ENCODE assay signal across 8 mouse cellular contexts in the genomic region with DNA sequence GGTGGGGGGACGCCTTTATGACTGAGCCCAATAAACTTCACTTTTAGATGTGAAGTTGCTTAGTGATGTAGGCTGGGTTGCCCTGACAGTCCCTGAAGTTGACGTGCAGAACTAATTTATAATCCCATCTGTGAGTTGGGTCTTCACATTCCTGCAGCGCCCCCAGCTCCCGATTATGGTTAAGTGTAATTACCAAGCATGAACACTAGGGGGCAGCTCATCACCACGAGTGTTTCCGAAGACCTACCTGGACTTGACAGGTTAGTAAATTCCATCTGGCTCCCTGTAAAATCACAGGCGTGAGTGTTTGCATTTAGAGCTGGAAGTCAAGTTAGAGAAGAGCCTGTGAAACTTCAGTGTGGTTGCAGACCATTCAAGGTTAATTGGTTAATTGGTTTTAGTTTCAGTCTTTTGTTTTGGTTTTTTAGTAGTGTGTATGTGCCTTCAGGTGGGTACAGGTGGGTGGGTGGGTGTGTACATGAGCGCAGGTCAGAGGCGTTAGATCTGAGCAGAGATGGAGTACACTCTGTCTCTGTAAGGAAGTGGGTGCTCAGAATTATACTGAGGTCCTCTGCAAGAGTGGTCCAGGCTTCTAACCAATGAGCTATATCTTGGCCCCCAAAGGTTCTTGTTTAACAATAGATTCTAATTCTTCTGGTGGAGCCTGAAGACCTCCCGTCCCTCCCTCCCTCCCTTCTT. TPM values are rescaled to one million over a fixed set of nuclear protein-coding genes. Genes with fewer than 3 reads are reported as not detected.
DNase-seq lines count a peak whose midpoint lies in the region; ATAC-seq and TF ChIP-seq lines count a peak whose summit lies in the region.

No protein-coding gene starts in this region.

- H3K27ac ChIP-seq in left cerebral cortex, adult 2 months: no peak overlapping the region
- H3K27ac ChIP-seq in intestine, embryonic 15.5 days: no peak overlapping the region
- H3K27ac ChIP-seq in lung, postnatal 0 days (ENCODE audit: low read length): no peak overlapping the region

- no peak overlapping the region for H3K4me2 ChIP-seq in intestine, embryonic 15.5 days (replicated peaks)
- H3K4me2 ChIP-seq in lung, postnatal 0 days (replicated peaks; ENCODE audit: low read depth, low read length): no peak overlapping the region

- ATAC-seq in intestine, embryonic 15.5 days: peak; percentile 24; the same call in 1 of the 2 replicates
- ATAC-seq in lung, postnatal 0 days: no peak

- H3K4me3 ChIP-seq in left cerebral cortex, adult 2 months: no peak overlapping the region
- H3K4me3 ChIP-seq in intestine, embryonic 15.5 days (replicated peaks): no peak overlapping the region
- no peak overlapping the region for H3K4me3 ChIP-seq in lung, postnatal 0 days (ENCODE audit: low read depth, low read length)

- H3K27me3 ChIP-seq in intestine, embryonic 15.5 days (replicated peaks): no peaks in the 10 kb centered on the region
- no peaks in the 10 kb centered on the region for H3K27me3 ChIP-seq in lung, postnatal 0 days (replicated peaks; ENCODE audit: insufficient read depth, low read length)

- DNase-seq in left cerebral cortex, adult 2 months (ENCODE audit: extremely low spot score in 1 of 2, low spot score in 2 of 2): peak; percentile 61 to 65
- DNase-seq in left cerebral cortex, adult 8-10 months (ENCODE audit: low spot score in 2 of 2): no peak
- peak; percentile 60 for DNase-seq in T-cell, adult 2 months (ENCODE audit: low spot score)
- DNase-seq in embryo, embryonic 11 days: peak; percentile 74
- DNase-seq in lung, postnatal 0 days (ENCODE audit: low spot score): peak; percentile 57
- peak; percentile 29 for DNase-seq in right cerebral cortex, postnatal 4 days
- no peak for DNase-seq in urinary bladder, postnatal 10 days (ENCODE audit: low spot score)

- peak; percentile 94 for TF ChIP-seq CTCF in left cerebral cortex, adult 2 months (IDR thresholded peaks at IDR 0.05)
- TF ChIP-seq CTCF in lung, postnatal 0 days (IDR thresholded peaks at IDR 0.05): peak; percentile 95

- H3K9me3 ChIP-seq in intestine, embryonic 15.5 days: no peaks in the 10 kb centered on the region
- H3K9me3 ChIP-seq in lung, postnatal 0 days (ENCODE audit: low read length): no peaks in the 10 kb centered on the region

- no peak for TF ChIP-seq EP300 in lung, postnatal 0 days (IDR thresholded peaks at IDR 0.05)

- 17% methylated on average over 10 of the region's 10 CpGs for WGBS in intestine, embryonic 15.5 days
- 14% methylated on average over 10 of the region's 10 CpGs for WGBS in lung, postnatal 0 days

- intact Hi-C loops in left cerebral cortex, adult 2 months (cut with DNase I): loop anchor here (1.0 to 2.0 kb wide), 2 partner anchors 99 to 179 kb away; no protein-coding TSS in a partner anchor

- H3K36me3 ChIP-seq in intestine, embryonic 15.5 days: no peaks in the 10 kb centered on the region
- H3K36me3 ChIP-seq in lung, postnatal 0 days (ENCODE audit: insufficient read depth, low read length): no peaks in the 10 kb centered on the region

- no peaks in the 10 kb centered on the region for H3K4me1 ChIP-seq in intestine, embryonic 15.5 days (replicated peaks)
- H3K4me1 ChIP-seq in lung, postnatal 0 days (ENCODE audit: insufficient read depth, low read depth, low read length): no peaks in the 10 kb centered on the region

- H3K9ac ChIP-seq in intestine, embryonic 15.5 days: no peak overlapping the region
- H3K9ac ChIP-seq in lung, postnatal 0 days (replicated peaks; ENCODE audit: low read depth): no peak overlapping the region

RNA-seq across cellular contexts. Expression of gene Arhgap35, which starts 15.0 kb away (rescaled TPM):
- total RNA-seq in left cerebral cortex, adult 2 months (2021): 100 to 1,000 TPM; 138 to 140 TPM
- 100 to 1,000 TPM; 121 to 138 (median 127) TPM for total RNA-seq in left cerebral cortex, adult 8-10 months (2022)
- 10.7 and 11.4 TPM in 2 replicates for polyA plus RNA-seq in intestine, embryonic 15.5 days (2015; fragmentation: Nextera tagmentation; extraction: Ambion mirVana)
- polyA plus RNA-seq in lung, postnatal 0 days (2015; fragmentation: Nextera tagmentation; extraction: Ambion mirVana): 8.2 and 10.9 TPM in 2 replicates

RNA-seq across cellular contexts. Expression of gene Ceacam15, which starts 45.8 kb away (rescaled TPM):
- total RNA-seq in left cerebral cortex, adult 2 months (2021): not detected
- not detected for total RNA-seq in left cerebral cortex, adult 8-10 months (2022)
- not detected in 2 replicates for polyA plus RNA-seq in intestine, embryonic 15.5 days (2015; fragmentation: Nextera tagmentation; extraction: Ambion mirVana)
- not detected in 2 replicates for polyA plus RNA-seq in lung, postnatal 0 days (2015; fragmentation: Nextera tagmentation; extraction: Ambion mirVana)

Comparison
In these comparisons a context has a peak if more than half of its experiments do, and no peak if none do; other contexts are left out.
1. DNase-seq: peak in left cerebral cortex, adult 2 months (2 of 2), T-cell, adult 2 months (single experiment), embryo, embryonic 11 days (single experiment), lung, postnatal 0 days (single experiment) and right cerebral cortex, postnatal 4 days (single experiment); none in left cerebral cortex, adult 8-10 months (0 of 2) and urinary bladder, postnatal 10 days (single experiment).